Mouse (Mus musculus): ENCODE results near the gene Orm1. TPM values are rescaled to one million over a fixed set of nuclear protein-coding genes. Genes with fewer than 3 reads are reported as not detected.

Gene Orm1
- polyA plus RNA-seq, 1 experiment = 43.2 TPM

GRCm38 (mm10) chr4:63391322-63391721, 47.0 kb downstream of the Orm1 start:
- TF ChIP-seq POLR2A (IDR thresholded peaks at IDR 0.05; ENCODE audit: borderline replicate concordance, control insufficient read depth, low read depth, low read length) = no peak
- TF ChIP-seq CTCF (IDR thresholded peaks at IDR 0.05; ENCODE audit: control insufficient read depth, insufficient read depth, low read length) = no peak
- WGBS = 30% methylated on average over 6 of the region's 6 CpGs
- Histone ChIP-seq H3K4me3 (replicated peaks; ENCODE audit: control insufficient read depth, low read depth, low read length) (peak overlapping the region; percentile 8), H3K4me1 (ENCODE audit: control insufficient read depth, insufficient read depth, low read length) (peaks cover 23% of the 10 kb centered on the region), H3K27ac (ENCODE audit: control insufficient read depth, insufficient read depth, low read depth, low read length, poor library complexity) (peak overlapping the region; percentile 64)

Other genes with a start within 250 kb of the Orm1 start
- 2.6 and 11.2 TPM in 2 replicates for gene Ambp, start 189.8 kb upstream of the Orm1 start, polyA plus RNA-seq (2011; ENCODE audit: insufficient read depth, insufficient read length, low replicate concordance, missing spikeins)
- gene Kif12, start 172.4 kb upstream of the Orm1 start, polyA plus RNA-seq (2011; ENCODE audit: insufficient read depth, insufficient read length, low replicate concordance, missing spikeins) = not detected in 2 replicates
- 3.1 and 6.6 TPM in 2 replicates for gene Col27a1, start 130.6 kb upstream of the Orm1 start, polyA plus RNA-seq (2011; ENCODE audit: insufficient read depth, insufficient read length, low replicate concordance, missing spikeins)
- not detected in 2 replicates for gene Orm3, start 11.6 kb downstream of the Orm1 start, polyA plus RNA-seq (2011; ENCODE audit: insufficient read depth, insufficient read length, low replicate concordance, missing spikeins)
- gene Orm2, start 17.9 kb downstream of the Orm1 start, polyA plus RNA-seq (2011; ENCODE audit: insufficient read depth, insufficient read length, low replicate concordance, missing spikeins) = not detected in 2 replicates
- 34.5 and 61.0 TPM in 2 replicates for gene Akna, start 58.8 kb downstream of the Orm1 start, polyA plus RNA-seq (2011; ENCODE audit: insufficient read depth, insufficient read length, low replicate concordance, missing spikeins)
- gene Whrn, start 151.4 kb downstream of the Orm1 start, polyA plus RNA-seq (2011; ENCODE audit: insufficient read depth, insufficient read length, low replicate concordance, missing spikeins) = 1.6 and 13.0 TPM in 2 replicates
- gene Atp6v1g1, start 200.2 kb downstream of the Orm1 start, polyA plus RNA-seq (2011; ENCODE audit: insufficient read depth, insufficient read length, low replicate concordance, missing spikeins) = 79.7 and 87.6 TPM in 2 replicates
- gene Tmem268, start 214.2 kb downstream of the Orm1 start, polyA plus RNA-seq (2011; ENCODE audit: insufficient read depth, insufficient read length, low replicate concordance, missing spikeins) = 5.6 and 8.5 TPM in 2 replicates

Measured in bone marrow, adult 2 months (tissue).